Mouse (Mus musculus) kidney, postnatal 36 days (tissue): ENCODE results near the gene Gigyf2.
A peak's percentile ranks its signal among the peaks of the same experiment; 100 is the strongest.

ENCODE experiments used
- DNase-seq, 2 experiments: peaks; one replicate each; pipeline ENCODE4 v3.0.0; 2021 to 2022; ENCODE audit warnings: mixed read lengths in 2 of 2

Gigyf2 gene

GRCm38 (mm10) chr1:87321071-87321470, 5.7 kb upstream of the Gigyf2 start:
- DNase-seq: no peak

- no peak for DNase-seq
These were observed 4.0 kb upstream of the Gigyf2 start for GRCm38 (mm10) chr1:87322778-87323177.

- DNase-seq: no peak
These were observed 2.1 kb upstream of the Gigyf2 start for GRCm38 (mm10) chr1:87324649-87325048.

- peak; percentile 20 to 65 for DNase-seq
These were observed 515 bp downstream of the Gigyf2 start for GRCm38 (mm10) chr1:87327165-87327861.

- no peak for DNase-seq
These were observed 5.0 kb downstream of the Gigyf2 start for GRCm38 (mm10) chr1:87331774-87332173.

GRCm38 (mm10) chr1:87350576-87350975, 23.8 kb downstream of the Gigyf2 start:
- DNase-seq: peak in 1 of 2 experiments; percentile 11

- peak in 1 of 2 experiments; percentile 34 for DNase-seq
These were observed 33.5 kb downstream of the Gigyf2 start for GRCm38 (mm10) chr1:87360276-87360675.

- peak in 1 of 2 experiments; percentile 33 for DNase-seq
These were observed 51.3 kb downstream of the Gigyf2 start for GRCm38 (mm10) chr1:87378024-87378560.

GRCm38 (mm10) chr1:87379919-87380318, 53.1 kb downstream of the Gigyf2 start:
- peak in 1 of 2 experiments; percentile 30 for DNase-seq

GRCm38 (mm10) chr1:87381152-87381551, 54.4 kb downstream of the Gigyf2 start:
- peak; percentile 7 to 35 for DNase-seq

- peak; percentile 29 to 47 for DNase-seq
These were observed 59.8 kb downstream of the Gigyf2 start for GRCm38 (mm10) chr1:87386436-87387092.

- DNase-seq: no peak
These were observed 66.8 kb downstream of the Gigyf2 start for GRCm38 (mm10) chr1:87393444-87394195.

- peak in 1 of 2 experiments; percentile 24 for DNase-seq
These were observed 67.8 kb downstream of the Gigyf2 start, which contains the start of gene Kcnj13 for GRCm38 (mm10) chr1:87394594-87394993. TSS of gene Kcnj13 (minus strand) at chr1:87394729.

GRCm38 (mm10) chr1:87396923-87397586, 70.3 kb downstream of the Gigyf2 start:
- DNase-seq: peak; percentile 55 to 77

GRCm38 (mm10) chr1:87404710-87405109, 77.9 kb downstream of the Gigyf2 start:
- no peak for DNase-seq

- DNase-seq: no peak
These were observed 79.2 kb downstream of the Gigyf2 start for GRCm38 (mm10) chr1:87406012-87406411.

GRCm38 (mm10) chr1:87409380-87409779, 82.6 kb downstream of the Gigyf2 start:
- DNase-seq: no peak

GRCm38 (mm10) chr1:87418733-87419132, 91.9 kb downstream of the Gigyf2 start:
- peak; percentile 14 to 41 for DNase-seq

GRCm38 (mm10) chr1:87435125-87435524, 108.3 kb downstream of the Gigyf2 start:
- no peak for DNase-seq

- DNase-seq: peak; percentile 11 to 13
These were observed 109.8 kb downstream of the Gigyf2 start for GRCm38 (mm10) chr1:87436583-87436982.

- DNase-seq: peak; percentile 50 to 87
These were observed 120.6 kb downstream of the Gigyf2 start for GRCm38 (mm10) chr1:87447183-87448104.
